Mouse (Mus musculus) midbrain, embryonic 16.5 days (tissue): Measurements from ENCODE around the gene Zranb1. TPM values are rescaled to one million over a fixed set of nuclear protein-coding genes. Genes with fewer than 3 reads are reported as not detected.

Experiments
- ATAC-seq: fragments of 200-750 bp; cut with Nextera tagmentation; 2 replicates; pipeline ENCODE4 v1.8.0; 2017; ENCODE audit warnings: moderate TSS enrichment
- H3K27ac ChIP-seq: fragments of 300-500 bp; sonication (generic); 2 replicates; pipeline ENCODE4 v1.5.1; 2014; ENCODE audit warnings: mild to moderate bottlenecking, low read length, mixed read lengths
- H3K27me3 ChIP-seq: fragments of 300-500 bp; sonication (generic); 2 replicates; pipeline ENCODE4 v1.6.1; 2014; ENCODE audit warnings: low read depth, low read length, mixed read lengths; ENCODE audit not compliant: control insufficient read depth, insufficient read depth
- H3K36me3 ChIP-seq: fragments of 300-500 bp; sonication (generic); 2 replicates; pipeline ENCODE4 v1.6.1; 2014; ENCODE audit warnings: mild to moderate bottlenecking, low read length, moderate library complexity, mixed read lengths; ENCODE audit not compliant: control insufficient read depth, insufficient read depth
- H3K4me1 ChIP-seq: fragments of 300-500 bp; sonication (generic); 2 replicates; pipeline ENCODE4 v1.6.1; 2014; ENCODE audit warnings: mild to moderate bottlenecking, low read length, mixed read lengths; ENCODE audit not compliant: control insufficient read depth, insufficient read depth
- H3K4me2 ChIP-seq: fragments of 300-500 bp; sonication (generic); 2 replicates; pipeline ENCODE4 v1.6.1; 2014; ENCODE audit warnings: mild to moderate bottlenecking, low read length, mixed read lengths
- H3K4me3 ChIP-seq: fragments of 300-500 bp; sonication (generic); 2 replicates; pipeline ENCODE4 v1.5.1; 2014; ENCODE audit warnings: low read depth, mild to moderate bottlenecking, low read length, moderate library complexity, mixed read lengths
- H3K9ac ChIP-seq: fragments of 300-500 bp; sonication (generic); 2 replicates; pipeline ENCODE4 v1.6.1; 2014; ENCODE audit warnings: low read depth, low read length, mixed read lengths
- H3K9me3 ChIP-seq: fragments of 300-500 bp; sonication (generic); replicated peaks from 2 replicates; pipeline ENCODE4 v1.6.1; 2014; ENCODE audit warnings: mild to moderate bottlenecking, low read length, mixed read lengths; ENCODE audit not compliant: control insufficient read depth, poor library complexity, severe bottlenecking
- WGBS: fragments of 180-500 bp; shearing (Covaris S2); extraction: QIAGEN DNeasy Blood & Tissue Kit; methylation state at CpG from one replicate; pipeline ENCODE4 v1.1.7; 2014; 5-methylcytosine and 5-hydroxymethylcytosine counted together
- polyA plus RNA-seq: library from polyadenylated mRNA; unstranded; fragments of >200 nt; fragmentation: Nextera tagmentation; extraction: Ambion mirVana; gene quantifications from 2 replicates; pipeline ENCODE4 v1.2.1, GENCODE M21; 2015

Zranb1 gene
- 19.2 and 21.0 TPM in 2 replicates for polyA plus RNA-seq

GRCm38 (mm10) chr7:132930850-132931559 is at the start of gene Zranb1:
TSS of gene Zranb1 (plus strand) at chr7:132931142.
- peak; percentile 99 for ATAC-seq
- Histone ChIP-seq H3K4me1 (peaks cover 17% of the 10 kb centered on the region), H3K4me2 (peak within 1 kb of the TSS; percentile 75), H3K36me3 (no peaks in the 10 kb centered on the region), H3K9me3 (no peaks in the 10 kb centered on the region), H3K27ac (peak within 1 kb of the TSS; percentile 97), H3K9ac (peak within 1 kb of the TSS; percentile 83), H3K27me3 (no peaks in the 10 kb centered on the region), H3K4me3 (peak within 1 kb of the TSS; percentile 64)
- under 1% methylated on average over 68 of the region's 93 CpGs for WGBS

- WGBS: 83% methylated on average over 2 of the region's 2 CpGs
- Histone ChIP-seq H3K9ac (no peak overlapping the region), H3K4me2 (no peak overlapping the region), H3K9me3 (no peaks in the 10 kb centered on the region), H3K4me3 (no peak overlapping the region), H3K27ac (no peak overlapping the region), H3K36me3 (peaks cover 46% of the 10 kb centered on the region), H3K4me1 (no peaks in the 10 kb centered on the region), H3K27me3 (no peaks in the 10 kb centered on the region)
- ATAC-seq: no peak
Observed at GRCm38 (mm10) chr7:132882343-132882742, 48.6 kb upstream of the Zranb1 start.

- H3K9me3 ChIP-seq: no peaks in the 10 kb centered on the region
Observed at GRCm38 (mm10) chr7:132884031-132884430, 46.9 kb upstream of the Zranb1 start.

GRCm38 (mm10) chr7:132887019-132887804 is 43.7 kb upstream of the Zranb1 start:
- no peaks in the 10 kb centered on the region for H3K9me3 ChIP-seq
- no peak for ATAC-seq

More at GRCm38 (mm10) chr7:132884031-132884430, 46.9 kb upstream of the Zranb1 start:
- Histone ChIP-seq H3K4me1 (no peaks in the 10 kb centered on the region), H3K27ac (no peak overlapping the region), H3K9ac (no peak overlapping the region), H3K27me3 (no peaks in the 10 kb centered on the region), H3K4me3 (no peak overlapping the region), H3K36me3 (peaks cover 36% of the 10 kb centered on the region), H3K4me2 (no peak overlapping the region)
- 90% methylated on average over 7 of the region's 7 CpGs for WGBS
- ATAC-seq: no peak

GRCm38 (mm10) chr7:132888052-132888451 is 42.9 kb upstream of the Zranb1 start:
- Histone ChIP-seq H3K9me3 (no peaks in the 10 kb centered on the region), H3K4me3 (no peak overlapping the region), H3K36me3 (peaks cover 10% of the 10 kb centered on the region), H3K4me2 (no peak overlapping the region), H3K9ac (no peak overlapping the region), H3K27me3 (no peaks in the 10 kb centered on the region), H3K27ac (no peak overlapping the region), H3K4me1 (no peaks in the 10 kb centered on the region)
- WGBS: 88% methylated on average over 3 of the region's 3 CpGs
- ATAC-seq: no peak

More at GRCm38 (mm10) chr7:132887019-132887804, 43.7 kb upstream of the Zranb1 start:
- H3K9ac ChIP-seq: no peak overlapping the region
- H3K36me3 ChIP-seq: peaks cover 15% of the 10 kb centered on the region
- H3K4me3 ChIP-seq: no peak overlapping the region
- no peaks in the 10 kb centered on the region for H3K27me3 ChIP-seq
- H3K4me2 ChIP-seq: no peak overlapping the region
- H3K4me1 ChIP-seq: no peaks in the 10 kb centered on the region
- H3K27ac ChIP-seq: no peak overlapping the region
- 82% methylated on average over 7 of the region's 7 CpGs for WGBS

- H3K9ac ChIP-seq: no peak overlapping the region
- no peaks in the 10 kb centered on the region for H3K27me3 ChIP-seq
- H3K36me3 ChIP-seq: peaks cover 5% of the 10 kb centered on the region; the same call in 1 of the 2 replicates
- no peak overlapping the region for H3K4me2 ChIP-seq
- no peaks in the 10 kb centered on the region for H3K4me1 ChIP-seq
- WGBS: 75% methylated on average over 4 of the region's 4 CpGs
- H3K9me3 ChIP-seq: no peaks in the 10 kb centered on the region
- H3K4me3 ChIP-seq: no peak overlapping the region
- ATAC-seq: no peak
- no peak overlapping the region for H3K27ac ChIP-seq
Observed at GRCm38 (mm10) chr7:132888518-132889249, 42.3 kb upstream of the Zranb1 start.

GRCm38 (mm10) chr7:132889691-132890090 is 41.3 kb upstream of the Zranb1 start:
- peaks cover under 1% of the 10 kb centered on the region; the same call in 1 of the 2 replicates for H3K36me3 ChIP-seq
- no peaks in the 10 kb centered on the region for H3K9me3 ChIP-seq
- no peak overlapping the region for H3K4me2 ChIP-seq
- no peak overlapping the region for H3K27ac ChIP-seq
- H3K9ac ChIP-seq: no peak overlapping the region
- ATAC-seq: no peak
- no peak overlapping the region for H3K4me3 ChIP-seq
- H3K27me3 ChIP-seq: no peaks in the 10 kb centered on the region
- no peaks in the 10 kb centered on the region for H3K4me1 ChIP-seq
- 92% methylated on average over 8 of the region's 8 CpGs for WGBS

- H3K4me3 ChIP-seq: no peak overlapping the region
- H3K27me3 ChIP-seq: no peaks in the 10 kb centered on the region
- H3K9ac ChIP-seq: no peak overlapping the region
- no peak for ATAC-seq
- no peak overlapping the region for H3K27ac ChIP-seq
- WGBS: 87% methylated on average over 5 of the region's 5 CpGs
- H3K9me3 ChIP-seq: no peaks in the 10 kb centered on the region
- no peak overlapping the region for H3K4me2 ChIP-seq
- no peaks in the 10 kb centered on the region for H3K4me1 ChIP-seq
- no peaks in the 10 kb centered on the region; the same call in 1 of the 2 replicates for H3K36me3 ChIP-seq
Observed at GRCm38 (mm10) chr7:132890201-132890600, 40.7 kb upstream of the Zranb1 start.
